Mouse (Mus musculus) megakaryocyte progenitor cell, adult 5-6 weeks (primary cell): ENCODE measurements at regions not wholly inside any gene's neighbourhood (a gene's known extent, or its start where the extent isn't known, plus 50 kb on each side); places are given as distances from the start of the nearest gene placed in this dataset.
"Not testable (repeated sequence)": the region's sequence is repeated elsewhere in the genome, so short reads cannot be mapped to it uniquely, and the experiment has no call there.

Source experiments
- ATAC-seq: replicated peaks from 2 replicates; pipeline ENCODE4 v1.8.0; 2016; ENCODE audit warnings: mild to moderate bottlenecking, moderate TSS enrichment, inconsistent platforms; ENCODE audit not compliant: poor library complexity

DNA sequence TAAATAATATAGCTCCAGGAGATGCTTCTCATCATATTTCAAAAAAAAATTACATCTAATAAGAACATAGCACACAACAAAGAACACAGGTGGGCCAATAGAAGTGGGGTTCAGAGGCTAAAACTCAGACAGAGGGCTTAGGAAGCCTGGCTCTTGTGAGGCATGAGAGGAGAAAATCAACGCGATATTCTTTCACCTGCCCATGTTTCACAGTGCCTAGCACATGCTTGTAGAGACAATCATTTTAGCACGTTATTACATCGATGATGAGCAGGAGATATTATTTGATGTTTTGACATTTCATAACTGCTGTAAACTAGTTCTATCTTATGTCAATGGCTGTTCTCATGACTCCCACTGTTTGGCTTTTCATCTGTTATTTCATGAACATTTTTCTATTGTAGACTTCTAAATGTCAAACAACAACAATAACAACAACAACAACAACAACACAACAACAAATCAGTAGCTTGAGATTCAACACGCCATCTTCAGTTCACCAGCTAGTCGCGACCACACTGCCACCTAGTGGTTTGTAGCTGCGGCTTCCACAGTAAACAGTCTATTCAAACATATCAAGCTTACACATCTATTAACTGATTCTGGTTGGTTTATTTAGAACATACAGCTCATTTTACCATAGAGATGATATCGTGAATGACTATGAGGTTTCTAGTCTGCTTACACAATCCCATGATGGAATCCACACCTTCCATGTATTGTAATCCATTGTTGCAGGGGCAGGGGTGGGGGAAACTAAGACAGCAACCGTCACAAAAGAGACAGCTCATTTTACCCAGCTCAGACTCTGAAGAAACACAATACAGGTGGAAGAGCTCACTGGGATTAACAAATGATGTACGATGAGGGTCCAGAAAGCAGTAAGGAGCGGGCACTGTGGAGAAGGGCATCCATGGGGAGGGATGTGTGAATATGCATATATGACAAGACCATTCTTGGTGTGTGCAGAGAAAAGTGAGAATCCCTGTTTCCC is 60.5 kb upstream of the Tmem200a start:
- peak; percentile 73 for ATAC-seq

DNA sequence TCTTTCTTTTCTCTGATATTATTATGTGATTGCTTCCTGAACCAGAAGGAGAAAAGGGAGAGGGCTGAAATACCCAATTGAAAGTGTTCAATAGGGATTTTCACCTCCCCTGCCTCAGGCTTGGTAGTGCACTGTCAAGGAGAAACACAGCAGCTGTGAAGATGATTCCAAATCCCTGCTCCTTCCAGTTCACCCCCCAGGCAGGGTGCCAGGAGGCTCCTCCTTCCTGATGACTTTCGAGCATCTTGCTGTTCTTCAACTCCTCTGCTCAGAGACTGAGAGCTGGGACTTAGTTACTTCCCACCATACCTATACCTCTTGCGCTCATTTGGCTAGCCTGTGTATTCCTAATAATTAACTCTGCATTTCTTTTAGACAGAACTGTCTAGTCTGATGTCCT is 73.7 kb upstream of the Tmem200a start:
- ATAC-seq: no peak

- no peak for ATAC-seq
These were observed 70.7 kb upstream of the Samd3 start for GRCm38 (mm10) chr10:26158786-26159185.

GRCm38 (mm10) chr10:26161139-26161538 is 68.4 kb upstream of the Samd3 start:
- not testable (repeated sequence) for ATAC-seq

GRCm38 (mm10) chr10:26164531-26164930 is 65.0 kb upstream of the Samd3 start:
- no peak for ATAC-seq

- no peak for ATAC-seq
These were observed 51.9 kb upstream of the Samd3 start for GRCm38 (mm10) chr10:26177591-26177990.

- ATAC-seq: no peak
These were observed 51.2 kb upstream of the Samd3 start for GRCm38 (mm10) chr10:26178356-26178755.
